9 mouse cellular contexts compared by ENCODE assay signal in genomic region chr7:25290911-25291310, GRCm38 (mm10). TPM values are rescaled to one million over a fixed set of nuclear protein-coding genes. Genes with fewer than 3 reads are reported as not detected.
DNase-seq lines count a peak whose midpoint lies in the region; ATAC-seq and TF ChIP-seq lines count a peak whose summit lies in the region.
"Had no signal": no experiment of that assay in that cellular context is flagged by ENCODE, and none has a peak within 500 bp of the region (broad histone marks: within the 10 kb centered on the region; RNA-seq: fewer than 3 reads in every experiment).

No protein-coding gene starts in this region.

- 89% methylated on average over 2 of the region's 2 CpGs for WGBS in hindbrain, embryonic 13.5 days
- WGBS in hindbrain, embryonic 11.5 days, result 94% methylated on average over 2 of the region's 2 CpGs

- TF ChIP-seq POLR2A in MEL (IDR thresholded peaks at IDR 0.05; ENCODE audit: control insufficient read depth in 1 of 2, insufficient read depth in 1 of 2, low read depth in 1 of 2, low read length in 2 of 2, poor library complexity in 1 of 2), result no peak

- TF ChIP-seq RAD21 in MEL (IDR thresholded peaks at IDR 0.05; ENCODE audit: low read depth, low read length), result no peak

- TF ChIP-seq EP300 in MEL (IDR thresholded peaks at IDR 0.05; ENCODE audit: low read depth in 1 of 2, low read length in 2 of 2), result no peak

- H3K79me2 ChIP-seq in MEL (ENCODE audit: control insufficient read depth, insufficient read depth, low read length, poor library complexity), result peaks cover 2% of the 10 kb centered on the region; the same call in 1 of the 2 replicates

- TF ChIP-seq CTCF in MEL (IDR thresholded peaks at IDR 0.05 in 2 of 3, conservative IDR thresholded peaks at IDR 0.05 in 1 of 3; ENCODE audit: control insufficient read depth in 1 of 3, insufficient read depth in 1 of 3, low read depth in 2 of 3, low read length in 3 of 3, poor library complexity in 1 of 3, severe bottlenecking in 1 of 3), result no peak

- H3K27me3 ChIP-seq in hindbrain, embryonic 13.5 days, result no peaks in the 10 kb centered on the region
- H3K27me3 ChIP-seq in hindbrain, embryonic 11.5 days (ENCODE audit: control insufficient read depth, insufficient read depth, low read length), result no peaks in the 10 kb centered on the region
- no peaks in the 10 kb centered on the region for H3K27me3 ChIP-seq in MEL (ENCODE audit: control insufficient read depth in 1 of 2, insufficient read depth in 2 of 2, low read length in 2 of 2)
- H3K27me3 ChIP-seq: neural tube, embryonic 12.5 days had no signal

- H3K9me3 ChIP-seq in hindbrain, embryonic 13.5 days, result no peaks in the 10 kb centered on the region
- H3K9me3 ChIP-seq in hindbrain, embryonic 11.5 days (ENCODE audit: control insufficient read depth, low read length), result no peaks in the 10 kb centered on the region
- H3K9me3 ChIP-seq in MEL (replicated peaks; ENCODE audit: insufficient read depth, low read length), result no peaks in the 10 kb centered on the region

- H3K4me2 ChIP-seq in hindbrain, embryonic 13.5 days, result no peak overlapping the region
- no peak overlapping the region for H3K4me2 ChIP-seq in hindbrain, embryonic 11.5 days (replicated peaks; ENCODE audit: low read depth, low read length)
- H3K4me2 ChIP-seq: neural tube, embryonic 12.5 days had no signal

- H3K9ac ChIP-seq in hindbrain, embryonic 13.5 days, result no peak overlapping the region
- H3K9ac ChIP-seq in hindbrain, embryonic 11.5 days (ENCODE audit: low read depth, low read length), result no peak overlapping the region
- H3K9ac ChIP-seq in MEL (ENCODE audit: control insufficient read depth, low read depth, low read length, poor library complexity, severe bottlenecking), result no peak overlapping the region
- H3K9ac ChIP-seq: neural tube, embryonic 12.5 days had no signal

- peaks cover 45% of the 10 kb centered on the region for H3K4me1 ChIP-seq in hindbrain, embryonic 13.5 days (replicated peaks)
- H3K4me1 ChIP-seq in hindbrain, embryonic 11.5 days (replicated peaks; ENCODE audit: control insufficient read depth, insufficient read depth, low read length), result no peaks in the 10 kb centered on the region
- H3K4me1 ChIP-seq in MEL (ENCODE audit: control insufficient read depth in 1 of 2, insufficient read depth in 2 of 2, low read length in 2 of 2), result peaks cover 0 to 12% of the 10 kb centered on the region in 2 experiments; a peak in 2 of 4 replicates

- 0 out of 2 replicates have a peak, but pooled peaks have one; percentile 15 for ATAC-seq in hindbrain, embryonic 13.5 days (ENCODE audit: low FRiP score)
- ATAC-seq in hindbrain, embryonic 11.5 days (ENCODE audit: low FRiP score), result no peak
- no peak for ATAC-seq in activated CD4-positive, CD25-positive, alpha-beta regulatory T cell, adult 4 months

- DNase-seq in hindbrain, embryonic 11.5 days (ENCODE audit: low spot score), result no peak
- peak; percentile 76 for DNase-seq in MEL (ENCODE audit: low read depth, low spot score)
- peak; percentile 60 to 77 for DNase-seq in adrenal gland, postnatal 36 days
- DNase-seq in kidney, adult 18-20 months, result peak; percentile 76
- DNase-seq in layer of hippocampus, adult 18-20 months (ENCODE audit: low spot score in 2 of 2), result no peak
- no peak for DNase-seq in left cerebral cortex, postnatal 36 days (ENCODE audit: low spot score in 2 of 2)

- peaks cover 100% of the 10 kb centered on the region for H3K36me3 ChIP-seq in hindbrain, embryonic 13.5 days
- peaks cover 42% of the 10 kb centered on the region for H3K36me3 ChIP-seq in hindbrain, embryonic 11.5 days (ENCODE audit: control insufficient read depth, insufficient read depth, low read length)
- H3K36me3 ChIP-seq in MEL (ENCODE audit: control insufficient read depth in 1 of 2, insufficient read depth in 2 of 2, low read length in 2 of 2), result peaks cover 7 to 30% of the 10 kb centered on the region in 2 experiments

- H3K27ac ChIP-seq in hindbrain, embryonic 13.5 days, result peak overlapping the region; percentile 35; the same call in 1 of the 2 replicates
- no peak overlapping the region for H3K27ac ChIP-seq in hindbrain, embryonic 11.5 days (ENCODE audit: low read depth, low read length)
- no peak overlapping the region for H3K27ac ChIP-seq in MEL (ENCODE audit: control insufficient read depth, low read depth, low read length)
- H3K27ac ChIP-seq: neural tube, embryonic 12.5 days had no signal

- H3K4me3 ChIP-seq in hindbrain, embryonic 13.5 days, result no peak overlapping the region
- H3K4me3 ChIP-seq in hindbrain, embryonic 11.5 days (ENCODE audit: low read depth, low read length), result no peak overlapping the region
- H3K4me3 ChIP-seq in MEL (ENCODE audit: control insufficient read depth in 1 of 2, insufficient read depth in 1 of 2, low read depth in 2 of 2, low read length in 2 of 2), result no peak overlapping the region
- H3K4me3 ChIP-seq: neural tube, embryonic 12.5 days had no signal

- intact Hi-C loops in left cerebral cortex, postnatal 36 days (cut with DNase I), result no loop called here

TF ChIP-seq in MEL, 35 proteins besides CTCF, POLR2A, EP300 and RAD21:
- TF ChIP-seq UBTF (IDR thresholded peaks at IDR 0.05; ENCODE audit: borderline replicate concordance, insufficient read depth, low read depth, low read length) (no peak), RCOR1 (IDR thresholded peaks at IDR 0.05; ENCODE audit: low read depth, low read length) (no peak), GATA1 (IDR thresholded peaks at IDR 0.05; ENCODE audit: low read depth, low read length) (no peak), NELFE (IDR thresholded peaks at IDR 0.05; ENCODE audit: low read depth, low read length) (no peak), KAT2A (conservative IDR thresholded peaks at IDR 0.05; ENCODE audit: low read depth, low read length) (no peak), MAZ (IDR thresholded peaks at IDR 0.05; ENCODE audit: low read depth, low read length) (no peak), SIN3A (IDR thresholded peaks at IDR 0.05; ENCODE audit: low read length) (no peak; the same call in 1 of the 2 replicates), GABPA (IDR thresholded peaks at IDR 0.05; ENCODE audit: low read depth, low read length) (no peak)
TF ChIP-seq in MEL: peak in this region for 0.

RNA-seq across cellular contexts. Expression of gene Pafah1b3, which starts 6.9 kb away (rescaled TPM):
- 619 and 632 TPM in 2 replicates for polyA plus RNA-seq in hindbrain, embryonic 13.5 days (2015; fragmentation: Nextera tagmentation; extraction: Ambion mirVana)
- polyA plus RNA-seq in hindbrain, embryonic 11.5 days (2014; fragmentation: Nextera tagmentation; extraction: Ambion mirVana), result 335 and 344 TPM in 2 replicates
- 85.1 and 85.6 TPM in 2 replicates for total RNA-seq in MEL (2012; rRNA removed)
- polyA plus RNA-seq in MEL (2012; ENCODE audit: insufficient read depth in 1 of 2, insufficient read length in 2 of 2, low read depth in 1 of 2, low replicate concordance in 2 of 2, missing spikeins in 1 of 2), result 100 to 1,000 TPM; 110 to 180 TPM
- total RNA-seq in adrenal gland, postnatal 36 days (2021), result 10 to 100 TPM; 32.7 to 34.0 TPM
- 10 to 100 TPM; 16.8 to 30.7 TPM for polyA plus RNA-seq in activated CD4-positive, CD25-positive, alpha-beta regulatory T cell, adult 4 months (2017; shearing (Covaris generic))
- 10 to 100 TPM; 19.3 to 27.7 TPM for total RNA-seq in layer of hippocampus, adult 18-20 months (2021)
- 10 to 100 TPM; 24.0 to 25.5 TPM for total RNA-seq in left cerebral cortex, postnatal 36 days (2021)

RNA-seq across cellular contexts. Expression of gene Prr19, which starts 10.3 kb away (rescaled TPM):
- polyA plus RNA-seq in hindbrain, embryonic 13.5 days (2015; fragmentation: Nextera tagmentation; extraction: Ambion mirVana), result 2.3 TPM in 2 replicates
- polyA plus RNA-seq in hindbrain, embryonic 11.5 days (2014; fragmentation: Nextera tagmentation; extraction: Ambion mirVana), result 0.86 and 1.3 TPM in 2 replicates
- not detected in 2 replicates for total RNA-seq in MEL (2012; rRNA removed)
- under 1 TPM in 1 of 2 experiments, not detected in 1; 0.11 TPM for polyA plus RNA-seq in MEL (2012; ENCODE audit: insufficient read depth in 1 of 2, insufficient read length in 2 of 2, low read depth in 1 of 2, low replicate concordance in 2 of 2, missing spikeins in 1 of 2)
- not detected for total RNA-seq in adrenal gland, postnatal 36 days (2021)
- polyA plus RNA-seq in activated CD4-positive, CD25-positive, alpha-beta regulatory T cell, adult 4 months (2017; shearing (Covaris generic)), result not detected
- total RNA-seq in layer of hippocampus, adult 18-20 months (2021), result not detected
- total RNA-seq in left cerebral cortex, postnatal 36 days (2021), result not detected

RNA-seq across cellular contexts. Expression of gene Tmem145, which starts 15.0 kb away (rescaled TPM):
- polyA plus RNA-seq in hindbrain, embryonic 13.5 days (2015; fragmentation: Nextera tagmentation; extraction: Ambion mirVana), result 49.5 and 50.6 TPM in 2 replicates
- 9.9 and 10.6 TPM in 2 replicates for polyA plus RNA-seq in hindbrain, embryonic 11.5 days (2014; fragmentation: Nextera tagmentation; extraction: Ambion mirVana)
- not detected in 2 replicates for total RNA-seq in MEL (2012; rRNA removed)
- polyA plus RNA-seq in MEL (2012; ENCODE audit: insufficient read depth in 1 of 2, insufficient read length in 2 of 2, low read depth in 1 of 2, low replicate concordance in 2 of 2, missing spikeins in 1 of 2), result not detected
- total RNA-seq in adrenal gland, postnatal 36 days (2021), result 1 to 10 TPM; 1.5 to 1.6 TPM
- polyA plus RNA-seq in activated CD4-positive, CD25-positive, alpha-beta regulatory T cell, adult 4 months (2017; shearing (Covaris generic)), result not detected
- total RNA-seq in layer of hippocampus, adult 18-20 months (2021), result 10 to 100 TPM; 23.0 to 25.0 TPM
- total RNA-seq in left cerebral cortex, postnatal 36 days (2021), result 10 to 100 TPM; 44.4 to 57.4 TPM

RNA-seq across cellular contexts. Expression of gene Cic, which starts 23.4 kb away (rescaled TPM):
- 36.9 and 42.4 TPM in 2 replicates for polyA plus RNA-seq in hindbrain, embryonic 13.5 days (2015; fragmentation: Nextera tagmentation; extraction: Ambion mirVana)
- polyA plus RNA-seq in hindbrain, embryonic 11.5 days (2014; fragmentation: Nextera tagmentation; extraction: Ambion mirVana), result 25.4 and 39.0 TPM in 2 replicates
- 56.6 and 57.2 TPM in 2 replicates for total RNA-seq in MEL (2012; rRNA removed)
- polyA plus RNA-seq in MEL (2012; ENCODE audit: insufficient read depth in 1 of 2, insufficient read length in 2 of 2, low read depth in 1 of 2, low replicate concordance in 2 of 2, missing spikeins in 1 of 2), result 100 to 1,000 TPM; 157 TPM
- total RNA-seq in adrenal gland, postnatal 36 days (2021), result 100 to 1,000 TPM in 1 of 2 experiments, 10 to 100 TPM in 1; 94.8 to 116 TPM
- 10 to 100 TPM; 23.2 to 26.0 TPM for polyA plus RNA-seq in activated CD4-positive, CD25-positive, alpha-beta regulatory T cell, adult 4 months (2017; shearing (Covaris generic))
- total RNA-seq in layer of hippocampus, adult 18-20 months (2021), result 100 to 1,000 TPM; 198 to 203 TPM
- total RNA-seq in left cerebral cortex, postnatal 36 days (2021), result 100 to 1,000 TPM; 206 to 234 TPM

RNA-seq across cellular contexts. Expression of gene Megf8, which starts 26.1 kb away (rescaled TPM):
- polyA plus RNA-seq in hindbrain, embryonic 13.5 days (2015; fragmentation: Nextera tagmentation; extraction: Ambion mirVana), result 18.7 and 20.4 TPM in 2 replicates
- polyA plus RNA-seq in hindbrain, embryonic 11.5 days (2014; fragmentation: Nextera tagmentation; extraction: Ambion mirVana), result 10.9 and 11.3 TPM in 2 replicates
- 12.7 and 13.1 TPM in 2 replicates for total RNA-seq in MEL (2012; rRNA removed)
- 10 to 100 TPM in 1 of 2 experiments, not detected in 1; 22.0 TPM for polyA plus RNA-seq in MEL (2012; ENCODE audit: insufficient read depth in 1 of 2, insufficient read length in 2 of 2, low read depth in 1 of 2, low replicate concordance in 2 of 2, missing spikeins in 1 of 2)
- 10 to 100 TPM; 43.7 to 51.3 TPM for total RNA-seq in adrenal gland, postnatal 36 days (2021)
- polyA plus RNA-seq in activated CD4-positive, CD25-positive, alpha-beta regulatory T cell, adult 4 months (2017; shearing (Covaris generic)), result under 1 TPM in 1 of 2 experiments, not detected in 1; 0.03 TPM
- total RNA-seq in layer of hippocampus, adult 18-20 months (2021), result 10 to 100 TPM; 99.1 to 99.9 TPM
- 100 to 1,000 TPM; 108 to 110 TPM for total RNA-seq in left cerebral cortex, postnatal 36 days (2021)

Comparison
In these comparisons a context has a peak if more than half of its experiments do, and no peak if none do; other contexts are left out.
1. DNase-seq: peak in MEL (single experiment), adrenal gland, postnatal 36 days (2 of 2) and kidney, adult 18-20 months (single experiment); none in hindbrain, embryonic 11.5 days (single experiment), layer of hippocampus, adult 18-20 months (0 of 2) and left cerebral cortex, postnatal 36 days (0 of 2).
2. RNA of gene Tmem145, which starts 15.0 kb away (total RNA-seq): 44.4 to 57.4 TPM in left cerebral cortex, postnatal 36 days and 23.0 to 25.0 TPM in layer of hippocampus, adult 18-20 months; 1.5 to 1.6 TPM in adrenal gland, postnatal 36 days and not detected in MEL; every median in the first group is over 4 times any median in the second.